Mouse (Mus musculus) testis, adult 2 months (tissue): ENCODE measurements around the gene Tas2r118. TPM values are rescaled to one million over a fixed set of nuclear protein-coding genes. Genes with fewer than 3 reads are reported as not detected.

ENCODE experiments used
- H3K27ac ChIP-seq: fragments of 200-500 bp; 2 replicates; pipeline ENCODE4 v1.5.1; 2012; ENCODE audit warnings: low read depth, low read length; ENCODE audit not compliant: control insufficient read depth, insufficient read depth
- H3K27me3 ChIP-seq: fragments of 200-500 bp; 2 replicates; pipeline ENCODE4 v1.6.1; 2012; ENCODE audit warnings: mild to moderate bottlenecking, low read length, moderate library complexity; ENCODE audit not compliant: control insufficient read depth, insufficient read depth
- H3K36me3 ChIP-seq: fragments of 200-500 bp; 2 replicates; pipeline ENCODE4 v1.6.1; 2012; ENCODE audit warnings: mild to moderate bottlenecking, low read length; ENCODE audit not compliant: control insufficient read depth, insufficient read depth
- H3K4me1 ChIP-seq: fragments of 200-500 bp; 2 replicates; pipeline ENCODE4 v1.6.1; 2012; ENCODE audit warnings: low read length; ENCODE audit not compliant: control insufficient read depth, insufficient read depth
- H3K4me3 ChIP-seq: fragments of 200-500 bp; 2 replicates; pipeline ENCODE4 v1.5.1; 2012; ENCODE audit warnings: low read depth, mild to moderate bottlenecking, low read length, moderate library complexity, mixed read lengths; ENCODE audit not compliant: control insufficient read depth
- CTCF ChIP-seq: fragments of 200-500 bp; IDR thresholded peaks from 2 replicates; pipeline ENCODE4 v1.5.1; 2012; ENCODE audit warnings: low read depth, mild to moderate bottlenecking, inconsistent platforms, low read length, moderate library complexity; ENCODE audit not compliant: control insufficient read depth, insufficient read depth, insufficient replicate concordance
- POLR2A ChIP-seq: fragments of 200-500 bp; IDR thresholded peaks from 2 replicates; pipeline ENCODE4 v1.6.1; 2012; ENCODE audit warnings: low read depth, mild to moderate bottlenecking, inconsistent platforms, low read length, moderate library complexity; ENCODE audit not compliant: control insufficient read depth
- polyA plus RNA-seq: library from polyadenylated mRNA; depleted of rRNA; stranded (reverse); fragments of >200 nt; gene quantifications from 2 replicates; pipeline ENCODE4 v1.2.3, GENCODE M21; 2012; rRNA removed

Tas2r118 gene
- not detected in 2 replicates for polyA plus RNA-seq

DNA sequence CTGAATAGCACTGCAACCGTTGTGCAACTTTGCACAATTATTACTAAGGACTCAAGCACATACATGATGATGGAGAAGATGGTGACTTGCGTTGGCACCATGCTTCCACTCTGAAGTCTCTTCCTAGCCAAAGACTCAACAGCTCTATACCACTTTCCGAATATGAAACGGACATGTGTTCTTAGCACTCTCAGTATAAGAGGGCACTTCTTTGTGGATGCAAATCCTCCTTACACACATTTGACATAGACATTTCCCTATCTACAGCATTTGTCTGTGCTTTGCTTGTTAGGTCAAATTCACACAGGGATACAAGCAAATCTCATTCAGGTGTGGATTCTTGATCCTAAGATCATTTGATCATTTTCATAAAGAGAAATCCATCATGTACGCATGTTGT is at the start of gene Tas2r118:
Gene Tas2r118 (minus strand): TSS at position 101 of the 400 bp plus-strand sequence.
- TF ChIP-seq POLR2A (no peak), CTCF (no peak)
- H3K4me1 ChIP-seq = no peaks in the 10 kb centered on the region
- H3K36me3 ChIP-seq = no peaks in the 10 kb centered on the region
- H3K27ac ChIP-seq = no peak within 1 kb of the TSS
- no peaks in the 10 kb centered on the region for H3K27me3 ChIP-seq
- no peak within 1 kb of the TSS for H3K4me3 ChIP-seq

DNA sequence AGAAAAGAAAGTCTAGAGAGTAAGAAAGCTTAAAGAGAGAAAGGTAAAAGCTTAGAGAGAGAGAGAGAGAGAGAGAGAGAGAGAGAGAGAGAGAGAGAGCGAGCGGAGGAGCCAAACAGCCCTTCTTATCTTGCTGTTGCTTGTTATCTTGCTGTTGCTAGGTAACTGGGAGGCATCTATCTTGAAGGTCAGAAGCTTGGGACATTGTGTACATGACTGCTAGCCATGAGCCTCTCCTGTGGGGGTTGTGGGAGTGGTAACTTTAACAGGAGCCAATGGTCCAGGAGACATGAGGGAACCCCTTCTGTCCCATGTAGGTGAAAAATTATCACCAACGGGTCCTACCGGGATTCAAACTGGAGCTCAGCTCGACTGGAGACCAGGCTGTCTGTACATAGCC is 48.5 kb upstream of the Tas2r118 start:
- peaks cover 3% of the 10 kb centered on the region for H3K4me1 ChIP-seq
- no peak overlapping the region; the same call in 1 of the 2 replicates for H3K27ac ChIP-seq
- no peaks in the 10 kb centered on the region for H3K36me3 ChIP-seq
- TF ChIP-seq POLR2A (no peak), CTCF (no peak)
- no peak overlapping the region; the same call in 1 of the 2 replicates for H3K4me3 ChIP-seq
- H3K27me3 ChIP-seq = no peaks in the 10 kb centered on the region

DNA sequence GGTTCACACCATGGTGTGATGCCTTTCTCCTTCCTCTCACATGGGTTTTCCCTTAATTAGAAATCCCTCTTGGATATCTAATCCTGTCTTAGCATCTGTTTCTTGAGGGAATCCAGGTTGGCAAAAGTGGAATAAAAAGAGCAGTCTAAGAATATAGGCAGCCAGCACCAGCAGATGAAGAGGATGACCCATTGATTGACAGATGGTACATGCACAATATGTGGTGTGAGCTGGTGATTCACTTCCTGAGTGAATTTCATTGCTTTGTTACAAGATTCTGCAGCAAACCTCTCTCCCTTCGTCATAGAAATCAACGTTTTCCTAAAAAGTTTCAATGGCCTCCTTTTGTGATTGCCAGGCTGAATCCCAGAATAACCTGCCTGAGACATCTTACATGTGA is 23.4 kb upstream of the Tas2r118 start:
- Histone ChIP-seq H3K4me1 (no peaks in the 10 kb centered on the region), H3K4me3 (no peak overlapping the region), H3K36me3 (no peaks in the 10 kb centered on the region), H3K27me3 (no peaks in the 10 kb centered on the region), H3K27ac (no peak overlapping the region)
- TF ChIP-seq POLR2A (no peak), CTCF (no peak)

DNA sequence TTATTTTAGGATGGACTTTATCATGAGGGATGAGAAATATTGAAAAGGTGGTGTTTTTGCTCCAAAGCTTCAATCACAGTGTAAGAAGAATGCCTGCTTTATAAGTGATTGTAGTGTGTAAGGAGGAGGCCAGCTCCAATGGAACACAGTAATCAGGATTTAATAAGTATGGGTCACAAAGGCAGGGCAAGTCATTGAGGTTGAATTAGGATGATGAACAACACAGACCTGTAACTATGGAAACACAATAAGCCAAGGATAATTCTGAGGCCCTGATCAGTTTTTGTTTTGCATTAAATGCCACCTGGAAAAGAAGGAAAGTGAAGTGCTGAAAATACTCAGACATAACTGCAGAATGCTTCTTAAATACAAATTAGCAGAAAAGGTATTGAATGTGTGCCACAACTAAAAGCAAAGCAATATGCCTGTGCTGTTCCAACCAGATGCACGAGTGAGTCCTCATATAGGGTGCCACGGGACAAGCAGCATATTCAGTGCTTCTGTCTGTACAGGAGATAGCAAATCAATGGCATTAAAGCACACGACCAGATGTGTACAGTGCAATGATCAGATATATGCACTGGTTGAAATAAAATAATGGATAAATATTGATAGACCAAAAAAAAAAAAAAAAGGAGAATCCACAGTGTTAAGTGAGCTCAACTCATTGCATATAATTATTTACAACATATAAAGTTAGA is 21.0 kb upstream of the Tas2r118 start:
- no peak overlapping the region for H3K27ac ChIP-seq
- no peaks in the 10 kb centered on the region for H3K27me3 ChIP-seq
- H3K4me3 ChIP-seq = no peak overlapping the region
- TF ChIP-seq CTCF = no peak
- no peak for TF ChIP-seq POLR2A
- no peaks in the 10 kb centered on the region for H3K36me3 ChIP-seq
- no peaks in the 10 kb centered on the region for H3K4me1 ChIP-seq

DNA sequence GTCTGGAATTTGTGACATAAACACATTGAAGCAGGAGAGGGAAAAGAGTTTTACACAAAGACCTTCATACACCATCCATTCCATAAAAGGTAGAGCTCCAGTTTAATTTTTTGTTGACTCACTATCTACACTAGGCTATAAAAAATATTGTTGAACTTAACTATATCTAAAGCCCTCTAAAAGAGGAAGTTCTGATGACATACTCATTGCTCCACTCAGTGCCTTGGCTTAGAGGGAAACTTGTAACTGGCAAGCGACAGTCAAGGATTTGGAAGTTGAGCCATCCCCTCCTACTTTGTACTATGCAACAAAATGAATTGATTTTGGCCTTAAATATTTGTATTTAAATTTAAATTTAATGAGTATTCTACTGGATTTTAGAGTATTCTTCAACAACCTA is 16.4 kb upstream of the Tas2r118 start:
- no peak overlapping the region for H3K27ac ChIP-seq
- H3K4me3 ChIP-seq = no peak overlapping the region
- no peaks in the 10 kb centered on the region for H3K27me3 ChIP-seq
- H3K4me1 ChIP-seq = no peaks in the 10 kb centered on the region
- TF ChIP-seq CTCF (no peak), POLR2A (no peak)
- H3K36me3 ChIP-seq = no peaks in the 10 kb centered on the region

DNA sequence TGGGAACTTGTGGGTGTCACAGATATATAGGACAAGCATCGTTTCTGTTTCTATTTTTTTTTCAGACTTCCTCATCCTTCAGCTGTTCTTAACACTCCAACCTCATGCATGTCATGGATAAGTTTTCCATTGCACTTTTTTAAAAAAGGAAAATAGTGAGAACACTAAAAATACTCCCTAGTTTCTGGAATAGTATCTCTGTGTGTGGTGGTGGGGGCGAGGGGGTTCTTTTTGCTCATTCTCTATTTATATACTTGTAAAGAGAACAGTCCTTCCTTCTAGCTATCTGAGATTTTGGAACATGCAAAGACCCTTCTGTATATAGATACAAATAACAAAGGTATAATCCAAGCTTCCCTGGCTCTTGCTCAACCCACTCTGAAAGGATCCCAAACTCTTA is 2.9 kb downstream of the Tas2r118 start:
- H3K27me3 ChIP-seq = no peaks in the 10 kb centered on the region
- TF ChIP-seq CTCF (no peak), POLR2A (no peak)

DNA sequence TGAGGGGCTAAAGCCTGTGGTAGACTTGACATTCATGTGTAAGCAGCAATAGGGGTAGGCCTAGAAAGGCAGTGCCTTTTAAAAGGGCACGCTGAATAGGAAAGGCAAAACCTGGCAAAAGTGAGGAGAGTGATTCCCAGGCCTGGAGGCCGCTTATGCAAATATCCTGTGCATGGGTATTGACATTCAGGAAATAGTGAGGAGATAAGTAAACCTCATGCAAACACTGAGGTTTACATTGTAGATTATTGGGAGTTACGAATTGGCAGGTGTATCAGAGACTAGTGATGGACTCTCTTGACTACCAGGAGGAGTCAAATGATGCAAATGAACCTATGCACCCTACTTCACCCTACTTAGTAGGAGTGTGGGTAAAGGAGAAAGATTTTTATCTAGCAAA is 3.9 kb downstream of the Tas2r118 start:
- Histone ChIP-seq H3K4me3 (no peak overlapping the region), H3K27ac (no peak overlapping the region), H3K4me1 (no peaks in the 10 kb centered on the region), H3K27me3 (no peaks in the 10 kb centered on the region), H3K36me3 (no peaks in the 10 kb centered on the region)
- no peak for TF ChIP-seq CTCF
- TF ChIP-seq POLR2A = no peak

More for the DNA sequence above, 2.9 kb downstream of the Tas2r118 start:
- no peaks in the 10 kb centered on the region for H3K4me1 ChIP-seq
- no peak overlapping the region for H3K4me3 ChIP-seq
- H3K36me3 ChIP-seq = no peaks in the 10 kb centered on the region
- H3K27ac ChIP-seq = no peak overlapping the region

DNA sequence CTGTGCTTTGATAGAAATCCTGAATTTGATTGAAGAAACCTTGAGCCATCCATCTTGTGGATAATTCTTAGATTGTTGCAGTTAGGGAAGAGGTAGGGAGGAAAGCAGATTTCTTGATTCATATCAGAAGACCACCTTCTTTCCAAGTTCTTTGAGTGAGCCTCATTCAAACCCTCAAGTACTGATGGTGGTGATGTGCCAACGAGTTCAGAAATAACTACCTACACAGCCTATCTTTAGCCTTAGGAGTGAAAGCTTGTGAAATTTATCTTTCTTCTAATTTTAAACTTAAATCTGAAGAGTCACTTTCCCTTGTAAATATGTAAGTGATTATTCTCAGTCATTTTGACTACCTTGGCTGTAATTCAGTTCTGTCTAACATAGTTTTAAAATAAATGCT is 6.1 kb downstream of the Tas2r118 start:
- Histone ChIP-seq H3K4me3 (no peak overlapping the region), H3K4me1 (no peaks in the 10 kb centered on the region), H3K27ac (no peak overlapping the region), H3K36me3 (no peaks in the 10 kb centered on the region), H3K27me3 (no peaks in the 10 kb centered on the region)
- TF ChIP-seq CTCF (no peak), POLR2A (no peak)
